Mouse (Mus musculus): ENCODE measurements around the gene Cog2.

DNA sequence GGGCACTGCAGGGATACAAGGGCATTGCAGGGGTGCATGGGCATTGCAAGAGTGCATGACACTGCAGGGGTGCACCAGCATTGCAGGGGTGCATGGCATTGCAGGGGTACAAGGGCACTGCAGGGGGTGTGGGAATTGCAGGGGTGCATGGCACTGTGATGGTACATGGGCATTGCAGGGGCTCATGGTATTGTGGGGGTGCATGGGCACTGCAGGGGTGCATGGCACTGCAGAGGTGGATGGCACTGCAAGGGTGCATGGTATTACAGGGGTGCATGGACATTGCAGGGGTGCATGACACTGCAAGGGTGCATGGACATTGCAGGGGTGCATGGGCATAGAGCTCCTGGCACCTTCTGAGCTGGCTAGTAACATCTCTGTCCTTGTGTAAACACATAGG is 22.2 kb upstream of the Cog2 start:
- TF ChIP-seq CTCF (IDR thresholded peaks at IDR 0.05) (no peak), EP300 (IDR thresholded peaks at IDR 0.05; ENCODE audit: insufficient read depth, low read depth, low read length) (no peak), POLR2A (IDR thresholded peaks at IDR 0.05; ENCODE audit: insufficient read depth, low read depth, low read length) (no peak)

All from heart, adult 2 months (tissue).